Mouse (Mus musculus) lung, postnatal 0 days (tissue): ENCODE data around the gene Alkbh5. TPM values are rescaled to one million over a fixed set of nuclear protein-coding genes. Genes with fewer than 3 reads are reported as not detected.
"Not testable (repeated sequence)": the region's sequence is repeated elsewhere in the genome, so short reads cannot be mapped to it uniquely, and the experiment has no call there.

Experiments
- ATAC-seq: fragments of 200-750 bp; cut with Nextera tagmentation; 2 replicates; pipeline ENCODE4 v1.8.0; 2017; ENCODE audit warnings: moderate library complexity
- DNase-seq: peaks from one replicate; pipeline ENCODE4 v3.0.0-alpha.2; 2016; ENCODE audit warnings: low spot score
- H3K27ac ChIP-seq: fragments of 300-500 bp; sonication (generic); 2 replicates; pipeline ENCODE4 v1.5.1; 2014; ENCODE audit warnings: antibody characterized with exemption, mild to moderate bottlenecking, low read length, mixed read lengths
- H3K27me3 ChIP-seq: fragments of 300-500 bp; sonication (generic); replicated peaks from 2 replicates; pipeline ENCODE4 v1.6.1; 2014; ENCODE audit warnings: low read length, mixed read lengths; ENCODE audit not compliant: insufficient read depth
- H3K36me3 ChIP-seq: fragments of 300-500 bp; sonication (generic); 2 replicates; pipeline ENCODE4 v1.6.1; 2014; ENCODE audit warnings: low read length, mixed read lengths; ENCODE audit not compliant: insufficient read depth
- H3K4me1 ChIP-seq: fragments of 300-500 bp; sonication (generic); 2 replicates; pipeline ENCODE4 v1.6.1; 2014; ENCODE audit warnings: antibody characterized with exemption, low read depth, low read length, mixed read lengths; ENCODE audit not compliant: insufficient read depth
- H3K4me2 ChIP-seq: fragments of 300-500 bp; sonication (generic); replicated peaks from 2 replicates; pipeline ENCODE4 v1.6.1; 2014; ENCODE audit warnings: low read depth, mild to moderate bottlenecking, low read length, moderate library complexity, mixed read lengths
- H3K4me3 ChIP-seq: fragments of 300-500 bp; sonication (generic); 2 replicates; pipeline ENCODE4 v1.5.1; 2014; ENCODE audit warnings: low read depth, low read length
- H3K9ac ChIP-seq: fragments of 300-500 bp; sonication (generic); replicated peaks from 2 replicates; pipeline ENCODE4 v1.6.1; 2014; ENCODE audit warnings: low read depth, mild to moderate bottlenecking
- H3K9me3 ChIP-seq: fragments of 300-500 bp; sonication (generic); 2 replicates; pipeline ENCODE4 v1.6.1; 2016; ENCODE audit warnings: low read length, mixed read lengths
- CTCF ChIP-seq: IDR thresholded peaks from 2 replicates; pipeline ENCODE4 v1.5.1; 2016; ENCODE audit warnings: antibody characterized with exemption, mild to moderate bottlenecking
- EP300 ChIP-seq: IDR thresholded peaks from 2 replicates; pipeline ENCODE4 v1.6.1; 2016; ENCODE audit warnings: antibody characterized with exemption, mild to moderate bottlenecking, control low read depth
- WGBS: fragments of 180-500 bp; shearing (Covaris S2); extraction: QIAGEN DNeasy Blood & Tissue Kit; methylation state at CpG from one replicate; pipeline ENCODE4 v1.1.7; 2014; 5-methylcytosine and 5-hydroxymethylcytosine counted together
- polyA plus RNA-seq: library from polyadenylated mRNA; unstranded; fragments of >200 nt; fragmentation: Nextera tagmentation; extraction: Ambion mirVana; gene quantifications from 2 replicates; pipeline ENCODE4 v1.2.1, GENCODE M21; 2015

Alkbh5 gene
- polyA plus RNA-seq, 1 experiment from 2014 or later: 36.5 TPM

GRCm38 (mm10) chr11:60539540-60539939 is 3.4 kb downstream of the Alkbh5 start:
- 3% methylated on average over 2 of the region's 2 CpGs for WGBS

GRCm38 (mm10) chr11:60540002-60540610 is 3.9 kb downstream of the Alkbh5 start:
- peak overlapping the region; percentile 85 for H3K4me2 ChIP-seq
- ATAC-seq: no peak
- H3K9ac ChIP-seq: peak overlapping the region; percentile 32
- H3K27ac ChIP-seq: peak overlapping the region; percentile 43
- WGBS: 5% methylated on average over 4 of the region's 4 CpGs
- DNase-seq: peak; percentile 71
- H3K4me1 ChIP-seq: peaks cover 20% of the 10 kb centered on the region; the same call in 1 of the 2 replicates
- peak overlapping the region; percentile 30 for H3K4me3 ChIP-seq
- H3K36me3 ChIP-seq: no peaks in the 10 kb centered on the region
- TF ChIP-seq CTCF (no peak), EP300 (no peak)
- no peaks in the 10 kb centered on the region for H3K27me3 ChIP-seq
- H3K9me3 ChIP-seq: no peaks in the 10 kb centered on the region

More at GRCm38 (mm10) chr11:60539540-60539939, 3.4 kb downstream of the Alkbh5 start:
- Histone ChIP-seq H3K27ac (no peak overlapping the region), H3K9me3 (no peaks in the 10 kb centered on the region), H3K9ac (no peak overlapping the region; the same call in 1 of the 2 replicates), H3K4me3 (peak overlapping the region; percentile 97), H3K4me2 (peak overlapping the region; percentile 85), H3K27me3 (no peaks in the 10 kb centered on the region), H3K4me1 (peaks cover 20% of the 10 kb centered on the region; the same call in 1 of the 2 replicates), H3K36me3 (no peaks in the 10 kb centered on the region)
- ATAC-seq (no peak), DNase-seq (no peak)
- no peak for TF ChIP-seq EP300
- no peak for TF ChIP-seq CTCF

- 44% methylated on average over 2 of the region's 2 CpGs for WGBS
- H3K9ac ChIP-seq: no peak overlapping the region
- H3K36me3 ChIP-seq: no peaks in the 10 kb centered on the region
- H3K27ac ChIP-seq: 0 out of 2 replicates have a peak overlapping the region, but pooled peaks have one; percentile 43
- peaks cover 24% of the 10 kb centered on the region; the same call in 1 of the 2 replicates for H3K4me1 ChIP-seq
- TF ChIP-seq CTCF: no peak
- no peak for TF ChIP-seq EP300
- DNase-seq (no peak), ATAC-seq (no peak)
- H3K4me3 ChIP-seq: peak overlapping the region; percentile 30; the same call in 1 of the 2 replicates
- no peaks in the 10 kb centered on the region for H3K27me3 ChIP-seq
- peak overlapping the region; percentile 85 for H3K4me2 ChIP-seq
- no peaks in the 10 kb centered on the region for H3K9me3 ChIP-seq
Observed at GRCm38 (mm10) chr11:60540761-60541160, 4.6 kb downstream of the Alkbh5 start.

- H3K27me3 ChIP-seq: no peaks in the 10 kb centered on the region
- H3K9ac ChIP-seq: no peak overlapping the region
- H3K27ac ChIP-seq: no peak overlapping the region
- peaks cover 19% of the 10 kb centered on the region; the same call in 1 of the 2 replicates for H3K4me1 ChIP-seq
- DNase-seq (no peak), ATAC-seq (no peak)
- no peak overlapping the region for H3K4me3 ChIP-seq
- H3K9me3 ChIP-seq: no peaks in the 10 kb centered on the region
- H3K4me2 ChIP-seq: no peak overlapping the region
- TF ChIP-seq CTCF (no peak), EP300 (no peak)
- H3K36me3 ChIP-seq: no peaks in the 10 kb centered on the region
- 77% methylated on average over 6 of the region's 6 CpGs for WGBS
Observed at GRCm38 (mm10) chr11:60541831-60542230, 5.7 kb downstream of the Alkbh5 start.

GRCm38 (mm10) chr11:60543211-60543610 is 7.0 kb downstream of the Alkbh5 start:
- 85% methylated on average over 4 of the region's 5 CpGs for WGBS
- not testable (repeated sequence) for H3K9ac ChIP-seq, DNase-seq, H3K9me3 ChIP-seq, H3K36me3 ChIP-seq, H3K4me3 ChIP-seq, H3K27me3 ChIP-seq, H3K4me2 ChIP-seq, ATAC-seq, H3K27ac ChIP-seq
- peaks cover 19% of the 10 kb centered on the region; the same call in 1 of the 2 replicates for H3K4me1 ChIP-seq

GRCm38 (mm10) chr11:60545433-60545832 is 9.3 kb downstream of the Alkbh5 start:
- Histone ChIP-seq H3K36me3 (peaks cover 9% of the 10 kb centered on the region; the same call in 1 of the 2 replicates), H3K4me1 (peaks cover 13% of the 10 kb centered on the region; the same call in 1 of the 2 replicates), H3K9me3 (no peaks in the 10 kb centered on the region), H3K4me2 (no peak overlapping the region), H3K9ac (no peak overlapping the region), H3K4me3 (no peak overlapping the region), H3K27ac (no peak overlapping the region), H3K27me3 (no peaks in the 10 kb centered on the region)
- no peak for ATAC-seq
- 26% methylated on average over 4 of the region's 4 CpGs for WGBS
- TF ChIP-seq CTCF: no peak
- TF ChIP-seq EP300: no peak
- peak; percentile 27 for DNase-seq
